Mouse (Mus musculus) lung, postnatal 25 days (tissue): Measurements from ENCODE around the gene Kat2b.
"Not testable (repeated sequence)": the region's sequence is repeated elsewhere in the genome, so short reads cannot be mapped to it uniquely, and the experiment has no call there.

Source experiments
- DNase-seq: peaks from one replicate; pipeline ENCODE4 v3.0.0; 2022; ENCODE audit warnings: low spot score

The Kat2b gene

GRCm38 (mm10) chr17:53566161-53566918, at the start of gene Kat2b:
Gene Kat2b, plus strand, starts transcription at chr17:53566861.
- DNase-seq: peak; percentile 40

- DNase-seq: no peak
Measured at GRCm38 (mm10) chr17:53519364-53519763, 47.3 kb upstream of the Kat2b start.

GRCm38 (mm10) chr17:53520509-53520908, 46.2 kb upstream of the Kat2b start:
- no peak for DNase-seq

GRCm38 (mm10) chr17:53528034-53528433, 38.6 kb upstream of the Kat2b start:
- DNase-seq: peak; percentile 12

GRCm38 (mm10) chr17:53531160-53531559, 35.5 kb upstream of the Kat2b start:
- DNase-seq: no peak

- no peak for DNase-seq
Measured at GRCm38 (mm10) chr17:53532425-53532824, 34.2 kb upstream of the Kat2b start.

GRCm38 (mm10) chr17:53539351-53539750, 27.3 kb upstream of the Kat2b start, which contains the start of gene Pp2d1:
Gene Pp2d1, minus strand, starts transcription at chr17:53539451.
- not testable (repeated sequence) for DNase-seq

- DNase-seq: no peak
Measured at GRCm38 (mm10) chr17:53542536-53542935, 24.1 kb upstream of the Kat2b start.

- DNase-seq: peak; percentile 55
Measured at GRCm38 (mm10) chr17:53543591-53544324, 22.9 kb upstream of the Kat2b start.

- DNase-seq: no peak
Measured at GRCm38 (mm10) chr17:53551306-53552299, 15.1 kb upstream of the Kat2b start.

GRCm38 (mm10) chr17:53554088-53554487, 12.6 kb upstream of the Kat2b start:
- no peak for DNase-seq

- no peak for DNase-seq
Measured at GRCm38 (mm10) chr17:53554813-53555212, 11.8 kb upstream of the Kat2b start.

GRCm38 (mm10) chr17:53557443-53557842, 9.2 kb upstream of the Kat2b start:
- DNase-seq: no peak

GRCm38 (mm10) chr17:53559646-53560045, 7.0 kb upstream of the Kat2b start:
- DNase-seq: no peak

GRCm38 (mm10) chr17:53561458-53562029, 5.1 kb upstream of the Kat2b start:
- no peak for DNase-seq

- DNase-seq: no peak
Measured at GRCm38 (mm10) chr17:53564837-53565236, 1.8 kb upstream of the Kat2b start.

- peak; percentile 85 for DNase-seq
Measured at GRCm38 (mm10) chr17:53566919-53567345, 271 bp downstream of the Kat2b start.

GRCm38 (mm10) chr17:53567346-53568101, 863 bp downstream of the Kat2b start:
- DNase-seq: peak; percentile 28

- DNase-seq: peak; percentile 89
Measured at GRCm38 (mm10) chr17:53568118-53568517, 1.5 kb downstream of the Kat2b start.

GRCm38 (mm10) chr17:53568734-53569386, 2.2 kb downstream of the Kat2b start:
- DNase-seq: no peak
